Mouse (Mus musculus): ENCODE measurements around the gene C2cd4c.

DNA sequence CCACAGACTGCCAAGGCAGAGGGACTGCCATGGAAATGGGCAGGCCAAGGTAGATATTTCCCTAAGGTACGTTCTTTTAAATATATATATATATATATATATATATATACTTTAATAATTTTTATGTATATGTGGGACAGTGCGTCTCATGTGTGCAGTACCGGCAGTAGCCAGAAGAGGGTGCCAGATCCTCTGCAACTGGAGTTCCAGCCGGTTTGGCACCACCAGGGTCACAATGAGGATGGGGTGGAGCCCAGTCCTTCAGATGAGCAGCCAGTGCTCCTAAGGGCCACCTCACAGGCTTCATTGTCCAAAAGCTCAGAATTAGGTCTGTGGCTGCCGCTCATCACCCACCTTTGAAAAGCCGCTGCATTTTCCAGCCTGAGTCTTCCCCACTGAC, 33.0 kb downstream of the C2cd4c start:
- no peak for TF ChIP-seq POLR2A (IDR thresholded peaks at IDR 0.05; ENCODE audit: control insufficient read depth, extremely low read depth, insufficient read depth, low read length, poor library complexity)
- TF ChIP-seq CTCF (IDR thresholded peaks at IDR 0.05; ENCODE audit: borderline replicate concordance, control insufficient read depth, extremely low read depth, insufficient read depth, low read length, poor library complexity): peak; percentile 60; the same call in 1 of the 2 replicates

Data from thymus, adult 2 months (tissue).